Mouse (Mus musculus): Measurements from ENCODE around the gene Faap20.

Faap20 gene

GRCm38 (mm10) chr4:155233878-155234277 is 15.7 kb upstream of the Faap20 start:
- no peak for TF ChIP-seq GATA4 (IDR thresholded peaks at IDR 0.05; ENCODE audit: insufficient replicate concordance, low read length)

GRCm38 (mm10) chr4:155234371-155235310 is 15.0 kb upstream of the Faap20 start:
- TF ChIP-seq GATA4 (IDR thresholded peaks at IDR 0.05; ENCODE audit: insufficient replicate concordance, low read length) = peak; percentile 21; the same call in 1 of the 2 replicates

GRCm38 (mm10) chr4:155235311-155236119 is 14.1 kb upstream of the Faap20 start:
- TF ChIP-seq GATA4 (IDR thresholded peaks at IDR 0.05; ENCODE audit: insufficient replicate concordance, low read length) = no peak

- no peak for TF ChIP-seq GATA4 (IDR thresholded peaks at IDR 0.05; ENCODE audit: insufficient replicate concordance, low read length)
Measured at GRCm38 (mm10) chr4:155236737-155237385, 12.7 kb upstream of the Faap20 start.

GRCm38 (mm10) chr4:155238276-155238675 is 11.3 kb upstream of the Faap20 start:
- no peak for TF ChIP-seq GATA4 (IDR thresholded peaks at IDR 0.05; ENCODE audit: insufficient replicate concordance, low read length)

- no peak for TF ChIP-seq GATA4 (IDR thresholded peaks at IDR 0.05; ENCODE audit: insufficient replicate concordance, low read length)
Measured at GRCm38 (mm10) chr4:155239494-155239893, 10.1 kb upstream of the Faap20 start.

- TF ChIP-seq GATA4 (IDR thresholded peaks at IDR 0.05; ENCODE audit: insufficient replicate concordance, low read length) = no peak
Measured at GRCm38 (mm10) chr4:155241789-155242188, 7.8 kb upstream of the Faap20 start.

- no peak for TF ChIP-seq GATA4 (IDR thresholded peaks at IDR 0.05; ENCODE audit: insufficient replicate concordance, low read length)
Measured at GRCm38 (mm10) chr4:155242292-155242691, 7.3 kb upstream of the Faap20 start.

- no peak for TF ChIP-seq GATA4 (IDR thresholded peaks at IDR 0.05; ENCODE audit: insufficient replicate concordance, low read length)
Measured at GRCm38 (mm10) chr4:155243233-155243632, 6.4 kb upstream of the Faap20 start.

GRCm38 (mm10) chr4:155245770-155246492 is 3.7 kb upstream of the Faap20 start:
- no peak for TF ChIP-seq GATA4 (IDR thresholded peaks at IDR 0.05; ENCODE audit: insufficient replicate concordance, low read length)

GRCm38 (mm10) chr4:155246691-155247105 is 2.9 kb upstream of the Faap20 start:
- TF ChIP-seq GATA4 (IDR thresholded peaks at IDR 0.05; ENCODE audit: insufficient replicate concordance, low read length) = no peak

GRCm38 (mm10) chr4:155249257-155249647 is 350 bp upstream of the Faap20 start:
- no peak for TF ChIP-seq GATA4 (IDR thresholded peaks at IDR 0.05; ENCODE audit: insufficient replicate concordance, low read length)

GRCm38 (mm10) chr4:155250361-155251117 is 937 bp downstream of the Faap20 start:
- no peak for TF ChIP-seq GATA4 (IDR thresholded peaks at IDR 0.05; ENCODE audit: insufficient replicate concordance, low read length)

- no peak for TF ChIP-seq GATA4 (IDR thresholded peaks at IDR 0.05; ENCODE audit: insufficient replicate concordance, low read length)
Measured at GRCm38 (mm10) chr4:155251147-155251546, 1.5 kb downstream of the Faap20 start.
